Mouse (Mus musculus) left cerebral cortex, postnatal 10 days (tissue): ENCODE results near the gene Map1a. TPM values are rescaled to one million over a fixed set of nuclear protein-coding genes. Genes with fewer than 3 reads are reported as not detected.
A peak's percentile ranks its signal among the peaks of the same experiment; 100 is the strongest.

Source experiments
- DNase-seq, 2 experiments: peaks; one replicate each; pipeline ENCODE4 v3.0.0; 2021 to 2022; ENCODE audit warnings: low spot score in 2 of 2, mixed read lengths in 1 of 2; ENCODE audit errors: extremely low spot score in 1 of 2
- intact Hi-C: fragments of 180-260 bp; cut with DNase I; formaldehyde crosslinking; loops from one replicate; pipeline ENCODE4 v1.15.1; 2025
- total RNA-seq, 2 experiments: library from RNA; stranded (reverse); gene quantifications; 2 replicates each; pipeline ENCODE4 v1.2.3; 2021

Gene Map1a
- total RNA-seq, 2 experiments from 2014 or later = 391 to 400 TPM

DNA sequence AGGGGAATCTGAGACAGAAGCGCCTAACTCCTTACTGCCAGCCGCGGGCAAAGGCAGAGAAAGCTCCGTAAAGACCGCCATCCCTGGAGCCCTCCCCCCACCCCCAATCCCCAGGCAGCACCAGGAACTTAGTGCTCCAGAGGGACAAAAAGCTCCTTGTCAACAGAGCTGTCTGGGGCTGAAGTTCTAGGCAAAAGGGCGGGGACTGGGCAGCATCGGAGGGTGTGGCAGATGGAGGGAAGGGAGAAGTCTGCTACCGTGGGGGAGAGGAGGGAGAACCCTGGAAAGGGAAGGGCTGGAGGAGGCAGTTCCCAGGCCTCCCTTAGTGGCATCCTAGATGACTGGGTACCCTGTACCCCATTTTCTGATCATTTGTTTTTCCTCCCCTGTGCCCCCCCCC lies 8.7 kb downstream of the Map1a start:
- no peak for DNase-seq

DNA sequence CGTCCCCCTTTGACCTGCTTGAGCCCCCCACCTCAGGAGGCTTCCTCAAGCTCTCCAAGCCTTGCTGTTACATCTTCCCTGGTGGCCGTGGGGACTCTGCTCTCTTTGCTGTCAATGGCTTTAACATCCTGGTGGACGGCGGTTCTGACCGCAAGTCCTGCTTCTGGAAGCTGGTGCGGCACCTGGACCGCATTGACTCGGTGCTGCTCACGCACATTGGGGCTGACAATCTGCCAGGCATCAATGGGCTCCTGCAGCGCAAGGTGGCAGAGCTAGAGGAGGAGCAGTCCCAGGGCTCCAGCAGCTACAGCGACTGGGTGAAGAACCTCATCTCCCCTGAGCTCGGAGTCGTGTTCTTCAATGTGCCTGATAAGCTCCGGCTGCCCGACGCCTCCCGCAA lies 10.1 kb downstream of the Map1a start:
- intact Hi-C loops = loop anchor here (5.0 kb wide), 1 partner anchor 102 kb away; no protein-coding TSS in a partner anchor

More for the DNA sequence above, 8.7 kb downstream of the Map1a start:
- intact Hi-C loops = loop anchor here (5.0 kb wide), 1 partner anchor 101 kb away; no protein-coding TSS in a partner anchor

DNA sequence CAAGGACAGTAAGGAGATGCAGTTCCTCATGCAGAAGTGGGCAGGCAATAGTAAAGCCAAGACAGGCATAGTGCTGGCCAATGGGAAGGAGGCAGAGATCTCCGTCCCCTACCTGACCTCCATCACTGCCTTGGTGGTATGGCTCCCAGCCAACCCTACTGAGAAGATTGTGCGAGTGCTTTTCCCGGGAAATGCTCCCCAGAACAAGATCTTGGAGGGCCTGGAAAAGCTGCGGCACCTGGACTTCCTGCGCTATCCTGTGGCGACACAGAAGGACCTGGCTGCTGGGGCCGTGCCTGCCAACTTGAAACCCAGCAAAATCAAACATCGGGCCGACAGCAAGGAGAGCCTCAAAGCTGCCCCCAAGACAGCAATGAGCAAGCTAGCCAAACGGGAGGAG lies 10.6 kb downstream of the Map1a start:
- intact Hi-C loops = no loop called here
- DNase-seq = no peak

More for the DNA sequence above, 10.1 kb downstream of the Map1a start:
- DNase-seq = no peak

GRCm38 (mm10) chr2:121308997-121309416 lies 19.6 kb downstream of the Map1a start:
- peak in 1 of 2 experiments; percentile 59 for DNase-seq
- intact Hi-C loops = no loop called here

- DNase-seq = no peak
- intact Hi-C loops = no loop called here
Observed at GRCm38 (mm10) chr2:121316278-121316677, 26.9 kb downstream of the Map1a start.

DNA sequence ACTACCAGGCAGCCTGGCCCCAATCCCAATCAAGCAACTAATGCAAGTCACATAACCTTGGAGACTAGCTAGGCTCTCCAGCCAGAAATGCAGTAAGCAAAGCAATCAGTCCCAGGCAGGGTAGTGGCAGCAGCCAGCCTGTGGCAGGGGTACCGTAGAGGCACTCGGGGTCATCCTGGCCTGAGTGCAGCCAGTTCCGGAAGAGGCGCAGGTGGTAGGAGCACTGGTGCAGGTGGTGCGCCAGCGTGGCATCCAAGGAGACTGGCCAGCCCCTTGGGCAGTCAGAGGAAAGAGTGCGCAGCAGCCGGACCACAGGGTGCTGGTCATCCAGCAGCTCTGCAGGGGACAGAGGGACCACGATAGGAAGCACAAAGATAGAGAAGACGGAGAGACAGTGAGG lies 33.6 kb downstream of the Map1a start:
- intact Hi-C loops = no loop called here
- no peak for DNase-seq

GRCm38 (mm10) chr2:121323693-121324470 lies 34.5 kb downstream of the Map1a start:
- intact Hi-C loops = no loop called here

DNA sequence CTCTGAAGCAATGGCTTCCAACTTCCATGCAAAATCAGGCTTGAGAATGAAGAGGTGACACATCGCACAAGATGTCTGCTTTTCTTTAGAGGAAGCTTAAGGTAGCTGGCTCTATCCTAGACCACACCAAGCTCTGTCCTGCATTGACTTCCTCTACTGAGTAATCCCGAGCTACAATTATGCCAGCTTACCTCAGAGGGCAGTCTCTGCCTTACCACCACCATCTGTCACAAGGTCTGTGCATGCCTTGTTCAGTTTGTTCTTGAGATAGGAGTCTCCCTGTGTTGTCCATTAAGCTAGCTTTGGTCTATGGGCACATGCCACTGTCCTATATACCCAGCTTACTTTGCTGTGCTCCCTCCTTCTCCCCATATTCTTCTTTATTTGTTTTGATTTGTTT lies 40.1 kb downstream of the Map1a start:
- intact Hi-C loops = no loop called here
- no peak for DNase-seq

More at GRCm38 (mm10) chr2:121323693-121324470, 34.5 kb downstream of the Map1a start:
- no peak for DNase-seq

DNA sequence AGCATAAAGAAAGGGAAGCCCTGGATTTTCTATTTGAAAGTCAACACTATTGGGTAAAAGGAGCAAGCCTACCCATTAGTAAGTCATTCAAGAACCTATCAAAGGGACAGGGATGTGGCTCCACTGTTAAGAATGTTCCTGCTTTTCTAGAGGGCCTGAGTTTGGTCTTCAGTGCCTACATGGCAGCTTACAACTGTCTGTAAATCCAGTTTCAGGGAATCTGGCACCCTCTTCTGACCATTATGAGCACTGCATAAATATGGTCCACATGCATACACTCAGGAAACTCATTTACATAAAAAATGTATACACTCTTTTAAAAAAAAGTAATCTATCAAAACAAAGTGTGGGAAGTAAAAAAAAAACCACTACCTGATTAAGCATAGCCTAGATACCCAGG lies 49.7 kb downstream of the Map1a start:
- intact Hi-C loops = no loop called here

DNA sequence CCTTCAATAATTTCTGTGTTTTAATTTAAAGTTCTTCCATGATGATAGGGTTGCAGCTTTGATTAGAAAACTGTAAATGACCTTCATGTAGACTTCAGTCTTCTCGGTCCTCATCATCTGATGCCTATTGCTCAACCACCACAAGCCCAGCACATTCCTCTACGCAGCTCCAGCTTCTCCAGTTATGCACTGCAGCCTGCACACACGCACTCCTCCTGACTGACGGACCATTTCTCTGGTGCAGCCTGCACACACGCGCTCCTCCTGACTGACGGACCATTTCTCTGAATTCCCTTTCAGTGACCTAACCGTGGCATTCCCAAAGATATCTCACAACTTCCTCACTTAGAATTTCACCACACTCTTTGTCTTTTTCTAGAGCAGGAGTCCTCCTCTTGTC lies 63.8 kb downstream of the Map1a start:
- DNase-seq = no peak
- intact Hi-C loops = no loop called here

More for the DNA sequence above, 49.7 kb downstream of the Map1a start:
- DNase-seq = no peak

GRCm38 (mm10) chr2:121354378-121354777 lies 65.0 kb downstream of the Map1a start:
- no peak for DNase-seq
- intact Hi-C loops = no loop called here

DNA sequence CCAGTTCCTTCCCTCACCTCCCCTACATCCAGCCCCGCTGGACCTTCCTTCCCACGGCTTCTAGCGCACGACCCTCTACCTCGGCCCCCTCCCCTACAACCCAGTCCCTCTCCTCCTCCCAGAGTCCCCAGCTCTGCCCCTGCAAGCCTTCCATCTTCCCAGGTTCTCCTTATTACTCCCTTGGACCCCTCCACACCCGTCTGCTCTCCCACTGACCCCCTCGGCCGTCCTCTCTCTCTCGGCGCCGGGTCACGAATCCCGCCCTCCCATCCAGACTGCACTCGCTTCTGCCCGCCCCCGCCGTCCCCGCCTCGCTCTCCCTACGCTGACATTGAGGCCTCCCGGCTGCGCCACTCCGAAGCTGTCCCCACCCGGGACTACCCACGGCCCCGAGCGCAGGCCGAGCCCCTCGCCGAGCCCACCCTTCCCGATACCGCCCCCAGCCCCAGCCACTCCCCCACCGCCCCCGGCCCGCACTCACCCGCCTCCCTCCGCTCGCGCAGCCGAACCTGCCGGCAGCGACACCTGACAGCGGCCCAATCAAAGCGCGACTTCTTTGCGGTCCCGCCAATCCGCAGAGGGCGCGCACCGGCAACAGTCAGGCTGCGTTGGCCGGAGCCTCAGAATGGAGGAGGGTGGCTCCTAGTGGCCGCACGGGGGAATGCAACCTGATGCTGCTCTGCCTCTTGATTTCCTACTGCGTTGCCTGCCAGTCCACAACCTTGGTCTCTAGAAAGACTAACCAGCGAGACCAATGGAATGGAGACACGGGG lies 65.6 kb downstream of the Map1a start, which contains the start of gene Ppip5k1:
Gene Ppip5k1, minus strand, starts transcription at position 577 of the 773 bp plus-strand sequence.
- DNase-seq = peak; percentile 98
- intact Hi-C loops = loop anchor here (5.0 kb wide), 1 partner anchor 42 kb away; no protein-coding TSS in a partner anchor

GRCm38 (mm10) chr2:121357494-121357893 lies 68.1 kb downstream of the Map1a start, which contains the start of gene Ckmt1:
Gene Ckmt1, plus strand, starts transcription at chr2:121357714.
- intact Hi-C loops = loop anchor here (5.0 kb wide), 1 partner anchor 40 kb away; no protein-coding TSS in a partner anchor
- no peak for DNase-seq

DNA sequence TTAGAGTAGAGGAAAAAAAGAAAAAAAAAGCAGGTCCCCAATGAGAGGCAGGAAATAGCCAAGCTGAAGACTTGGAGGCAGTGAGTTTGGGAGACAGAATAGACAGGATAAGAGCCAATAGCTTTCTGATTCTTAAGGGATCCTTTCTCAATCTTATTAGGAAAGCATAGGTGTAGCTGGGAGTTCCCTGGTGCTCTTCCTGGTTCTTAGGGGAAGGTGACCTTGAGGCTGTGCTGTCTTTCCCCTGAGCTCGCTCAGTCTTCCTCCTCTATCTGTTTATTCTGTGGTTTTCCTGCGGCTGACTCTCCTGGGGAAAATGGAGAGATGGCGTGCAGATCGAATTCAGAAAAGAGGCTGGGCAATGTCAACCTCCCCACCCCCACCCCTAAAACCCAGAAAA lies 68.6 kb downstream of the Map1a start:
- no peak for DNase-seq
- intact Hi-C loops = loop anchor here (5.0 kb wide), 1 partner anchor 39 kb away; no protein-coding TSS in a partner anchor

GRCm38 (mm10) chr2:121358381-121358780 lies 69.0 kb downstream of the Map1a start:
- intact Hi-C loops = loop anchor here (5.0 kb wide), 1 partner anchor 39 kb away; no protein-coding TSS in a partner anchor
- DNase-seq = peak; percentile 70 to 84

- DNase-seq = no peak
- intact Hi-C loops = loop anchor here (5.0 kb wide), 1 partner anchor 38 kb away; no protein-coding TSS in a partner anchor
Observed at GRCm38 (mm10) chr2:121359461-121359860, 70.1 kb downstream of the Map1a start.
